Mouse (Mus musculus) bone marrow macrophage, adult 2 months (primary cell): ENCODE results near the gene Tada2a.

ENCODE experiments used
- CTCF ChIP-seq: IDR thresholded peaks from 2 replicates; pipeline ENCODE4 v1.5.1; 2012; ENCODE audit warnings: low read depth, mild to moderate bottlenecking, low read length, moderate library complexity
- POLR2A ChIP-seq: IDR thresholded peaks from 2 replicates; pipeline ENCODE4 v1.6.1; 2012; ENCODE audit warnings: mild to moderate bottlenecking, low read depth, low read length, borderline replicate concordance

DNA sequence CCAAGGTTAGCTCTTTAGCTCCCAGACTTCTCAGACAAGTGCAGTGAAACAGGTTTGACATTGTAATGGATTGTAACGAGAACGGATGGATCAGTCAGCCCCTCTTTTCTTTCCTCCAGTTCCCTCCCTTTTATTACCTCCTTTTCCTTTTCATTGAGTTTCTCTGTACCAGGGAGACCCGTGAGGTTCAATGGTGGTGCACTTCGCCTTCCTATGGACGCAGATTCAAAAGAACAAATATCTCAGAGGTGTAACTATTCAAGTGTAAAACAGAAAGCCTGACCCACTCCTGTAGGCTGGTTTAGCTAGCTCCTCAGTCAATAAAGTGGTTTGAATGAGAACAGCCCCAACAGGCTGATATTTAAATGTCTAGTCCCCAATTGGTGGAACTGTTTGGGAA, 47.5 kb downstream of the Tada2a start:
- TF ChIP-seq CTCF (no peak), POLR2A (no peak)
